Mouse (Mus musculus) ES-Bruce4 (cell line): Measurements from ENCODE around the gene Rbm45.

Experiments used
- EP300 ChIP-seq: IDR thresholded peaks from 2 replicates; pipeline ENCODE4 v1.6.1; 2011; ENCODE audit warnings: low read depth, low read length; ENCODE audit not compliant: insufficient read depth
- POLR2A ChIP-seq: IDR thresholded peaks from one replicate; pipeline ENCODE4 v1.8.1; 2011; ENCODE audit warnings: low read length; ENCODE audit not compliant: insufficient read depth

DNA sequence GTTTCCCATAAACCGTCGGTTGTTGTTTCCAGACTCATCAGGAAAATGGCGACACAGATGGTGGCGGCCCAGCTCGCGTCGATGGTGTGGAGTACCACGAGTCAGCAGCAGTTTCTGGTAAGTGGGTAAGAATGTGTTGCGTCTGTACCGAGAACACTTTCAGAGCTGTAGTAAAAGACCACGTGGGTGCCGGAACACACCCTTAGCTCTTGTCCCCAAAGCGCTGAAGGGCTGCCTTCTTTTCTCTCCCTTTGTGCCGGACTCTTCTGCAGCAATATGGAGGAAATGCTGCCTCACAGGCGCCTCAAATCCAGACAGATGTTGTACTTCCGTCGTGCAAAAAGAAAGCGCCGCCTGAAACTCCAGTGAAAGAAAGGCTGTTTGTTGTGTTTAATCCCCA, 8.9 kb downstream of the Rbm45 start:
- TF ChIP-seq POLR2A (no peak), EP300 (no peak)
